Mouse (Mus musculus) right cerebral cortex, adult 18-20 months (tissue): ENCODE results near the gene Nfat5.

Source experiments
- DNase-seq: peaks from one replicate; pipeline ENCODE4 v3.0.0; 2022; ENCODE audit warnings: mixed read lengths

The Nfat5 gene

DNA sequence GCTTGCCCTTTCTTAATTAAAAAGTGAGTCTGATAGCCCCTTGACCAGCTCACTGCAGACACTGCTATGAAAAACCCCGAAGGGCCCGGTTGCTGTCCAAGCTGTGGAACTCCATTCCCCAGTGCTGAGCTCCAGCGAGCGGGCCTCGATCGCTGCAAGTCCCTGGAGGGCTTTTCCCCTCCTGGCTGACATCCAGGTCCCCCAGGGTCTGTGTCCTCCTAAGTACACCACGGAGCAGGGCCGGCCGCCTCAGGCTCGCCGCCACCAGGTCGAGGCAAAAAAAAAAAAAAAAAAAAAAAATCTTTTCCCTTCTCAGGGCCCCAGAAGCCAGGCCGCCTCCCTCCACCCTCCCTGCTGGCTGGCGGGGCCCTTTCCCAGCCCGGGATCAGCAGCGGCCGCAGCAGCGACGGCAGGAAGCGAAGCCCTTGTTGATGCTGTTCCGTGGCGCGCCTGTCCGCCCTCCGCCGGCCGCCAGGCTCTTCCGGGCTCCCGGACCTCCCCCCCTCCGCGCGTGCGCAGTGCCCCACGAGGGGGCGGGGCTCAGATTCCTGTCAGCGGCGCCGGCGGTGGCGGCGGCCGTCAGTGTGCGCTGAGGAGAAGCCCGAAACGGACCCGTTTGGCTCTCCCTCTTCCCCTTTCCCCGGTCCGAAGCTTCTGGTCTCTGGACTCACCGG lies at the start of gene Nfat5:
Gene Nfat5 (plus strand): TSS at position 543 of the 674 bp plus-strand sequence.
- DNase-seq, result peak; percentile 96

DNA sequence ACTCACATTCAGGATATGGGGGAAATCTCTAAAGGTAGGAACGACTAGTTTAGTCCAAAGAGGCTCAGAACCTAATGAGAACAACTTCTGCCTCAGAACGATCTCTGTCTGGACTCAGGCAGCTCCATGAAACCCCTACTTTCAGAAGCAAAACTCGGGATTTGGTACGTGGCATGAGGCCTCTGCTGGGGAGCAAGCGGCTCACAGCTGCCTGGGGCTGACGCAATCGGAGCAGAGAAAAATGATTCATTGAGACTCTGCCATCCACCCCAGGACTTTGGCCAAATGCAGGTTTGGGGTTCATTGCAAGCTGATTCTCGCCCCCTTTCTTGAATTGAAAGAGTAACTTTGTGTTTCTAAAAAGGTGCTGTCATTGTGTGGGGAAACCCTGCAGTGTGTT lies 49.1 kb upstream of the Nfat5 start:
- no peak for DNase-seq

DNA sequence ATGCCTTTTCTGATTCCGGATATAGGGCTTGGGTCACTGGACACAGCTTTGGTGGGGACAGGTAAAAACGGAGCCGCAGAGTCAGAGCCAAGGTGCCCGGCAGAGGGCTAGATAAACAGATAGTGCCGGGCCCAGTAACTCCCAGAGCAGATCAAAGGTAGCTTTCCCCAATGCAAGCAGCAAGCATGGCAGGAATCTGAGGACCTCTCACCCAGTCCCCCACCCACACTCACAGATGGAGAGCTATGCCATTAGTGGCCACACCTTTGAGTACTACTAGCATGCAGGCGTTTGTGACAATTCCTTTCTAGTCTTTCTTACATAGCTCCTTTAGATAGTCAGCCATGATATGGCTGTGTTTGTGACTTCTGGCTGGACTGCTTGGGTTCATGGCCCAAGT lies 44.8 kb upstream of the Nfat5 start:
- no peak for DNase-seq

DNA sequence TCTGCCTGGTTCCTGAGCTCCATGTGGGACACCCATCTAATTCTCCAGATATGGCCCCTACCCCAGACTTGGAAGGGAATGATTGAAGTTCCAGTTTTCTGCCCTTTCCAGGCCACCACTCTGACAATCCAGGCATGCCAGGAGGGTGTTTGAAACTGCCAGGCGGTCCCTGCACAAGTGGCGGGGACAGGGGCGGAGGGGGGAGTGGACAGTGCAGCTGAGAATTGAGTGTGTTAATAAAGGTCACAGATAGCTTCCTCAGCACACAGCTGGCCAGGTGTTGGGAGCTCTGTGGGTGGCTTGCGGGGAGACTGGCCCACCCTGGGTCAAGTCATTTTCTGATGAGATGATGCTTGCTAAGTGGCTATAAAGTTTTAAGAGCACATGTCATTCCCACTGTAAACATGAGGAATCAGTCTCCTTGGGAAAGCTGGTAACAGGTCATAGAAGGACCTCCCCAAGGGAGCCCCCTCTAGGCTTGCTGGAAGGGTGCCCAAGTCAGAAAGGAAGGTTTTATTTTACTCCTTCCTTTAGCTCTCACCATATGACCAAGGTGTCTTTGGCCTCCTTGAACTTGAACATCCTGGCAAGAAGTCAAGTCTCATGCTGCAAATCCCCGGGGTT lies 41.7 kb upstream of the Nfat5 start:
- DNase-seq, result no peak

DNA sequence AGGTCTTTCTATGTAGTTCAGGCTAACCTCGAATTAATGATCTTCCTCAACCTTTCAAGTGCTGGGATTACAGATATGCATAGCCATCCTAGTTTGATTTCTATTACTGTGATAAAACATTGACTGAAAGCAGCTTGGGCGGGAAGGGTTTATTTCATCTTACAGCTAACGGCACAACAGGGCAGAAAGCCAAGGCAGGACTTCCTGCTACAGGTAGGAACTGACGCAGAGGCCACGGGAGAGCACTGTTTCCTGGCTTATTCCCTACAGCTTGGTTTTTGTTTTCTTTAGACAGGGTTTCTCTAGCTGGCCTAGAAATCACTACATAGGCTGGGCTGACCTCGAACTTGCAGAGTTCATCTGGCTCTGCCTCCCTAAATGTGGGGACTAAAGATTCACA lies 40.1 kb upstream of the Nfat5 start:
- no peak for DNase-seq

DNA sequence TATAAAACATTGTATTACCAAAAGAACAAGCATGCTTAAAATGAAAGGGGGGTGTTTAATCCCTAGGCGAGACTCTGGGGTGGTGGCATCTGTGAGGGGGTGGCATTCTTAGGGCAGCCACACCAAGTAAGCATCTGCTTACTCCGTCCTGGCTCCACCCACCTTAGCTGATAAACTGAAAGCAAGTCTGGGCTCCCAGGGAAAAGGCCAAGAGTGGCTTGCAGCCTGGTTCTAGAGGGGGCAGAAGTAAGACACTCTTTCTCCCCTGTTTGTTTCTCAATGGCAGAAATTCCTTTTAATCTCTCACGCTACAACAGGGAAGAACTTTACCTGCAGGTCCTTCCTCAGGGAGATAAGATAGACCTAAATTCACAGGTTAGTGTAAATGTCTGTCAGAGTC lies 38.9 kb upstream of the Nfat5 start:
- DNase-seq, result peak; percentile 9

DNA sequence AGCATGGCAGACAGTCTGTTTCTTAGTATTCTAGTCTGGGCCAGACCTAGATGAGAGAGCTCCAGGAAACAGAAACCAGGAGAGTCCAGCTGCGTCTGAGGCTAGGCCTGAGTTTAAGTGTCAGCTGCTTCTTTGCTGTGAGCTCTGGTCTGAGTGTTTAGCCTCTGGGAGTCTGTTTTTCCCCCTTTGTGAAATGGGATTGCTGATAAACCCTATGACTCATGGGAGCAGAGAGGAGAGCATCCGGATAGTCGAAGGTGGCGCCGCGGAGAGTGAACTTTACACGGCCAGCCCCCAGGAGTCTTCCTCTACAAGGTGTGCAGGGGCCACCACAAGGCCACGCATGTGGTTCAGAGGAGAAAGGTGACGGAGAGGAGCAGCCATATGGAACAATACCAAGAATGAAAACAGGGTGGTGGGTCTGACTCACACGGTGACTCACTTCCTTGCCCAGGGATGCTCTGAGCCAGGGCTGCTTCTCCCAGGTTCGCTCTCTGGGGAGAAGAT lies 38.3 kb upstream of the Nfat5 start:
- peak; percentile 24 for DNase-seq

DNA sequence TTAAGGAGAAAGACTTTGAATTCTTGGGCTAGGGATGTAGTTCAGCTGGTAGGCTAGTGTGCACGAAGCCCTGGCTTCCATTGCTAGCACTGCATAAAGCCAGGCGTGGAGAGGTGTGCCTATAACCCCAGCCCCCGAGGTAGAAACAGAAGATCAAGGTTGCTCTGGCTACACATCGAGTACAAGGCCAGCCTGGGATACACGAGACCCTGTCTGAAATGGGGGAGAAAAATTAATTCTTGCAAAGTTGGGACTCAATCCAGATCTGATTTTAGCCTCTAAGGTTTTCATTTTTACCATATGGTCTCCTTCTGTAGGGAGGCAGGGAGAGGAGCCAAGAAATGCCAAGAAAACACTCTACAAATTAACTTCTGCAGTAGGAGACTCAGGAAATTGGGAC lies 36.0 kb upstream of the Nfat5 start:
- DNase-seq, result peak; percentile 50

DNA sequence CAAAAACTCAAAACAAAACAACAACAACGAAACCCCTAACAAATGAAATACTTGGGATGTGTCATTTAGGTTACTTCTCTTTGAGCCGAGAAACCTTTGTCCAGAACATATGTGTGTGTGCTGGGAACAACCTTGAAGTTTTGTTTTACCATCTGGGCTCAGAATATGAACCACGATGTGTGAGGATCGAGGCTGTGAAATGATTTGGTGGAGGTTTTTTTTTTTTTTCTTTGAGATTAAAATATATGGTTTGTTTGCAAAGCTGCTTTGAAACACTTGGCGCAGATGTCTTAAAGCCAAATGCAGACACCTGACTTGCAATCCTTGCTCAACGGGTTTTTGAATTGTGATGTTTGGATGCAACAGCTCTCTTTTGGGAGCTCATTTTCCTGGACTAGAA lies 33.1 kb upstream of the Nfat5 start:
- peak; percentile 15 for DNase-seq

DNA sequence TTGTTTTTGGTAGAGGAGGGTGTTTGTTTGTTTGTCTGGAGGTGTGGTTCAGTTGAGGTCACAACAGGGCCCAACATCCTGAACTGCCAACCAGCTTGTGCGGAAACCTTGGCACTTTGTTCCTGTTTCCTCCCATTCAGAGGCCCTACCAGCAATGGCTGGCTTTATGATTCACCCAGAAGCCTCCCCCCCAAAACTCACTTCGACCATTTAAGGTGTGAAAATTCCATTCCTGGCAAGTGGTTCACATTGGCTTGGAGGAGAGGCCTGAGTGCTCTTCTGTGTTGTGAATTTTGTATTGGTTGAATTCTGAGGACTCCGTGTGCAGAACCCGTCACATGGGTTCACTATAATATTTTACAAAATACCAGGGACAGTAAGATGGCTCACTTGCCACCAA lies 32.1 kb upstream of the Nfat5 start:
- DNase-seq, result no peak

DNA sequence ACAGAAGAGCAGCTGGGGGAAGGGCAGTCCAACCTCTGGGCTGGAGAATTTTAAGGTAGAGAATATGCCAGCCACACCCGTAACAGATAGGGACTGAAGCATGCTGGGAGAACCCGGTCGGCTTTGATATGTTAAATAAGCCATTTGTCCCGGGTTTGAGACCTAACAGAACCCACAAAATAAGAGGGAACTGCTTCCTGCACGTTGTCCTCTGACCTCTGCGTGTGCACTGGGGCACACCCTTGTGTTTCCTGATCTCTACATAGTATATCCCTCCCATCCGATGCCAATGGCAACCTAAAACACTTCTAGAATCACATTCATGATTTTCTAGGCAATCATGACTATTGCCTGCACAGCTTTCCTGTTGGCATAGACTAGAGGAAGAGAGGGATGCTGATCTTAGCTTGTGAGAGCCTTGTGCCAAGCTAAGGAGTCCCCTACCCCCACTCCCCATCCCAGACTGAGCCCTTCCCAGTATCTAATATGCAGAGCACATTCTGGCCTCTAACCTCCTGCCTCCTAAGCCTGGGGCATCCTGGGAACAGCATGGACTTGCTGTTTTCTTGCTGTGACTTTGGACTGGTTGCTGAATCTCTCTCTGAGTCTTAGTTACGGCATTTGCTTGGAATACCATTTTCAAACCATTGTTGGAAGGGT lies 31.1 kb upstream of the Nfat5 start:
- DNase-seq, result no peak

DNA sequence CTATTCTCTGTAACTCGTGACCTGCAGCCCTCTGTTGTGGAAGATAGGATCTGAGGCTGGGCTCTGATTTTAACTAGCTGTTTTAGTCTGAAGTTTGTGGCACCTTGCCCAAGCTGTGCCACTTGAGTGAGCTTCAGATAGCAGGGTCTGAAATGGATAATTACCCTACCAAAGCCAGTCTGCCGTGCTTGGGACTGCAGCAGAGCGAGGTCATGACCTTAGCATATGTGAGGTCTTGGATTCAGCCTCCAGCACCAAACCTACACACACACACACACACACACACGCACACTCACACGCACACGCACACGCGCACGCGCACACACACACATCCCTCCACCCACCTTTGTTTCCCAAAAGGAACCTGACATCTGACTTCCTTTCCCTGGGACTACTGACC lies 27.5 kb upstream of the Nfat5 start:
- no peak for DNase-seq

DNA sequence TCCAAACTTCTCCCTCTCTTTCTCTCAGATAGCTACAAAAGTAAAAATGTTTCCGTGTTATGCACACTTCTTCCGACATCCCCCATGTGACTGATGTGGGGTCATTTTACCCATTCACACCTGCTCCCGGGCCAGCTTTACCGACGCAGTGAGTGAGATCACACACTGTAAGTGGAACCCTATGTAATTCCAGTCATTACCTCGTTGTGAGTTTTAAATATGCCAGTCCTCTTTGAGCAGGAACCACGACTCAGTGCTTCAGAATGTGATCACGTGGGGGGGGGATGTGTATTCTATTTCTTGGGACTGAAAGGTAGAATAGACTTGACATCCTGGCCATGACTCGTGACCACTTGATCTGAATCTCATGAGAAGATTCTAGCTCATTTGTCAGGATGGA lies 24.8 kb upstream of the Nfat5 start:
- no peak for DNase-seq

DNA sequence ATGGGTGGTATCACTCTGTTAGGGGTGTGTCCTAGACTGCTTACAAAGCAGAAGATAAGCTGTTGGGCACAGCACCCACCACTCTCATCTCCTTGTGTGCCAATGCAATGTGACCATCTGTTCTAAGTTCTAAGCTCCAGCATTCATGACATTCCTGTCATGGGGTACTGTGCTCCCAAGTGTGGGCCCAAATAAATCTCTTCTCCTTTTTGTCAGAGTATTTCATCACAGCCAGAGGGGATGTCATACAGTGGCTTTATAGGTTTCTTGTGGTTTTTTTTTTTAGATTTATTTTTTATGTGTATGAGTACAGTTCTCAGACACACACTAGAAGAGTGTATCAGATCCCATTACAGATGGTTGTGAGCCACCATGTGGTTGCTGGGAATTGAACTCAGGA lies 24.1 kb upstream of the Nfat5 start:
- no peak for DNase-seq

DNA sequence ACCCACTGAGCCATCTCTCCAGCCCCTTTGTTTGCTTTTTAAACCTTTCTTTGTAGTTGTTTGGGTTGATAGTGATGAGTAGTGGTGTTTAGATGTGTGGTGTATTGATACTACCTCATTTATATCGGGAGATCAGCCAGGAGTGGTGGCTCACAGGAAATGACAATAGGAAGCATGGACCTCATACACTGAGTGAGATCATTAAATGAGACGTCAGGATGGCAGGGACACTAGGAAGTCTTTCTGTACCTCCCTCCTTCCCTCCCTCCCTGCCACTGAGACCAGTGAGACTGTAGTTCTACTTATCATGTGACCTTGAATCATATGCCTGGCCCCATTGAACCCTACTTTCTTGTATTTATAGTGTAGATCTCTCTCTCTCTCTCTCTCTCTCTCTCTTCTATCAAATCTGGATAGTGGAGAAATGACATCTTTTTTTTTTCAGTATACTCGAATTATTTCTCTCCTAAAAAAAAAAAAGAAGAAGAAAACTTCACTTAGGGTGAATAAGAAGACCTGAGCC lies 23.6 kb upstream of the Nfat5 start:
- no peak for DNase-seq

DNA sequence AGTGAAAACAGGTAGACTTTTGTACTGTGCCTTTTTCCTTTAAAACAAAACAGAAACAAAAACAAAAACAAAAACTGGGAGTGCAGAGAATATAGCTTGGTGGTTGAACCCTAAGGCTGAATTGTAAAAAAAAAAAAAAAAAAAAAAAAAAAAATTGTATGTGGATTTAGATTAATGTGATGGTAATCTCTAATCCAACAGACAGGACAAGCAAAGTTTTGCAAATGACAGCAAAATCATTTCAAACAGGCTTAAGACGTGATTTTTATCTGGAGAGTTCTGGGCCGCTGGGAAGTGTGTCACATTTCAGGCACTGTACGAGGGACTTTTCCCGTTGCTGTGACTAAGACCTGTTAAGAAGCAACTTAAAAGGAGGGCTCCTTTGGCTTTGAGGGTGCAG lies 23.0 kb upstream of the Nfat5 start:
- DNase-seq, result no peak

DNA sequence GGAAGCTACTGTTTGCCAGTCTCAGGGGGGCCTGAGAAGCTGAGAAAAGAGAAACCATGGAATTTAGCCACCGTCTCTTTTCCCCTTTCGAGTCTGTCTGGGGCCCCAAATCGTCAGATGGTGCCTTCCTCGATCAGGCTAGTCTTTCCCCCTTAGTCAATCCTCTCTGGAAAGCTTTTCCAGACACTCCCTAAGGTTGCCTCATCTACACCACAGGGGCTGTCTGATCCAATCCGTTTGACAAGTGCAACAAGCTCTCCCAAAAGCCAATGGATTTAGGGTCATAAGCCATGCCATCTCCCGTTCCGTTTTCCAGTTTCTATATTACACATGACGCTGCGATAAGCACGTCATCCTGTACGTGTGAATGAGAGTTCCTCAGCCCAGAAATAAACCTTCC lies 22.5 kb upstream of the Nfat5 start:
- no peak for DNase-seq

DNA sequence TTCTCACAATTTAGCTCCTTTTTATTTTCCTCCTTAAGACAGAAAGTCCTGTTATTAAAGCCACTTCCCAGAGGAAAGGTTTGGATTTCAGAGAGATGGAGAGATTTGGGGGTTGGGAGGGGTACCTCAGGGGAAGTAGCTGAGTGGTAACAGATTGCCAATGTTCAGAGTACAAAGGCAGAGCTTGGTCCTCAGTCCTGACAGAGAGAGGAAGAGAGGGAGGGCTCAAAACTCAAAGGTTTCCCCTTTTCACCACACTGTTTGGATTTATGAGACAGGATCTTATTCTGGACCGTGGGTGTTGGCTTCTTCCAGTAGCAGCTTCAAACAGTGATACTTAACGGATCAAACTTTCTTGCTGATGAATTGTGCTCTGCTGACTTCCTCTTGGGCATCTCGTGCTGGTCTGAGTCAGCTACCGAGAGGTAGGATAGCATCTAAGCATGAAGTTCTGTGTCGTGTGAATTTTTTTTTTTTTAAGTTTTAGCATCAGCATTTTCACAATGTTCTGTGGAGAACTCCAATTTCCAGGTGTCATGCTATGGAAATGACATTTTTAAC lies 15.9 kb upstream of the Nfat5 start:
- no peak for DNase-seq

DNA sequence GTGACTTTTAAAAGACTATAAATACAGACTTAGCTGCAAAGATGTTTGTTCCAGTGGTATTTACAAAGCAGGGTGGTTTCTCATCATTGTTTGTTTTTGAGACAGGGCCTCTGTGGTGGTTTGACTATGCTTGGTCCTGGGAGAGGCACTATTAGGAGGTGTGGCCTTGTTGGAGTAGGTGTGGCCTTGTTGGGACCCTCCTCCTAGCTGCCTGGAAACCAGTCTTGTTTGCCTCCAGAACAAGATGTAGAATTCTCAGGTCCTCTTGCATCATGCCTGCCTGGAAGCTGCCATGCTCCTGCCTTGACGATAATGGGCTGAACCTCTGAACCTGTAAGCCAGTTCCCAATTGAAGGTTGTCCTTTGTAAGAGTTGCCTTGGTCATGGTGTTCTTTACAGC lies 14.7 kb upstream of the Nfat5 start:
- DNase-seq, result no peak

DNA sequence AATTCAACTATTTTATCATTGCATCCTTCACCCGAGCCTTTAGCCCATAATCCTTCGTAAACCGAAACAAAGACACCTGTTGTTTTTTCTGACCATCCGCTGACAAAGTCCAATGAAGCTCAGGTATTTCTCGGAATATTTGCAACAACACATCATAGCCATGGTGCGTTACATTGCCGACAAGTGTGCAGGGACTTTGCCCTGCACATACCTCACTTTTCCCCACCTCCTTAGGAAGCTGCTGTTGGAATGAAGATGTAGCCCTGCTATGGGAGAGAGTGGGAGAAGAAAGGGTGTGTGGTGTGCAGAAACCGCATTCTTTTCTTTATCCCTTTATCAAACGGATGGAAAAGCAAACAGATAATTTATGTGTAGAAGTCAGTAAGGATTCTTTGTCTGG lies 6.6 kb upstream of the Nfat5 start:
- DNase-seq, result no peak

DNA sequence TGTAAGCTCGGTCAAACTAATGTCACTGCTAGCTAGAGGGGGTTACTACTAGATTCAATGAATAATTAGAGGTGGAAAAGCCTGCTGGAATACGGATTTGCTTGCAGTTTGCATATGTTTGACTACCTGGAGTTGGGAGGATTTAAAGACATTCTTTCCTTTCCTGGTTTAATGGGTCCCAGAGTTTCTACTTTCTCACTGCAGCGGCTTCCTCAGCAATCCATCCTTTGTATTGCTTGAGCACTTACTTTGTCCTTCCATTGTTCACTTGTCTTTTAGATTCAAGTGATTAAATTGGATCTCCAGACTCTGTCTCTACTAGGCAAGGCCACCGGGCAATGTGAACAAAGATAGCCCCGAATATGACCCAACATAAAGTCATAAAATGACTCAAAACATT lies 5.7 kb upstream of the Nfat5 start:
- no peak for DNase-seq

DNA sequence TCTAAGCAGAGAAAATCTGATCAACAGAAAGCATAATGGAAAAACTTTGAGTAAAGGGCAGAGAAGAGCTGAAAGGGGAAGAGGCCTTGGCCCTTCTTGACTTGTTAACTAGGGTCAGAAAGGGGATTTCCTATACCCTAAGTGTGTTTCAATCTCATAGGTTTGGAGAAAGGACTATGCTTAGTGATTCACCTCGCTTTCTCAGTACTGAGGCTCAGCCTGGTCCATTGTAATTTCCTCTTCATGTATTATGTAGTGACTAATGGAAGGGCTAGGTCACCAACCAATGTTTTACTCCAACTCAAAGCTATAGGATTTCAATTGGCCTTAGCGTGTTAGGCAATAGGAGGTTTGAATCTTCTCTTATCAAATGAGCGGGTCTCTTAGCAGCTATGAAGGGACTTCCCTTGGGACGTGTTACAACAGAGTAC lies 2.1 kb upstream of the Nfat5 start:
- DNase-seq, result no peak

DNA sequence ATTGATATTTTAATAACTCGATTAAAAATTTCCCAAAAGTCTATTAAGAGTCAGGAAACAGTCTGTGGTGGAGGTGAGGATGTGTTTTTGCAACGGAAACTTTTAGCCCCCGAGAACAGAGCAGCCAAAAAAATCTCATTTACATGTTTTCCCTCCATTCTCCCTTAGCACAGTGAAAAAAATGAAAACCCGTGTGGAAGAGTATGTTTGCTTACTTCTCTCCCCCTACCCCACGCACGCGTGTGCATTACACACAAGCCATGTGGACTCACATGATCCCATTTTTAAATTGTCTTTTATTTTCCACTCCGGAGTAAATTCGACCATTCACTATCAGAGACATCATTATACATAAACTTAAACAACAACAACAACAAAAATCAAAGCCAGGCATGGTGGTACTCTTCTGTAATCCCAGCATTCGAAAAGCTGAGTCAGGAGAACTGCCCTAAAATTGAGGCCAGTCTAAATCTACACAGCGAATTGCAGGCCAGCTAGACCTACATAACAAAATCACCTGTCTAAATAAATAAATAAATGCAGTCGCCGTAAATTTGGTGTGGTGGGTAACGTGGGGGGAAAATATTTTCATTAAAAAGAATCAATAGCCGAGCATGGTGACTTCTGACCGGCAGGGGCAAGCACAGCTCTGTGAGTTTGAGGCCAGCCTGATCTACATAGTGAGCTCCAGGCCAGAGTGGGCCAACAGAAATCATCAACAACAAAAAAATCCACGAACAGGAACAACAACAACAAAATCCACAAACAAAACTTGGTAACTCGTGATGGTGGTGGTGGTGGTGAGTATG lies 947 bp upstream of the Nfat5 start:
- no peak for DNase-seq
